Mouse (Mus musculus) erythroblast, embryonic 14.5 days (primary cell): ENCODE measurements around the gene Mrgprg.

ENCODE experiments used
- GATA1 ChIP-seq: IDR thresholded peaks from 2 replicates; pipeline ENCODE4 v1.6.1; 2012; ENCODE audit warnings: low read length, inconsistent platforms, mixed read lengths
- TAL1 ChIP-seq: IDR thresholded peaks from 3 replicates; pipeline ENCODE4 v1.6.1; 2012; ENCODE audit warnings: low read length, inconsistent platforms, mixed read lengths

DNA sequence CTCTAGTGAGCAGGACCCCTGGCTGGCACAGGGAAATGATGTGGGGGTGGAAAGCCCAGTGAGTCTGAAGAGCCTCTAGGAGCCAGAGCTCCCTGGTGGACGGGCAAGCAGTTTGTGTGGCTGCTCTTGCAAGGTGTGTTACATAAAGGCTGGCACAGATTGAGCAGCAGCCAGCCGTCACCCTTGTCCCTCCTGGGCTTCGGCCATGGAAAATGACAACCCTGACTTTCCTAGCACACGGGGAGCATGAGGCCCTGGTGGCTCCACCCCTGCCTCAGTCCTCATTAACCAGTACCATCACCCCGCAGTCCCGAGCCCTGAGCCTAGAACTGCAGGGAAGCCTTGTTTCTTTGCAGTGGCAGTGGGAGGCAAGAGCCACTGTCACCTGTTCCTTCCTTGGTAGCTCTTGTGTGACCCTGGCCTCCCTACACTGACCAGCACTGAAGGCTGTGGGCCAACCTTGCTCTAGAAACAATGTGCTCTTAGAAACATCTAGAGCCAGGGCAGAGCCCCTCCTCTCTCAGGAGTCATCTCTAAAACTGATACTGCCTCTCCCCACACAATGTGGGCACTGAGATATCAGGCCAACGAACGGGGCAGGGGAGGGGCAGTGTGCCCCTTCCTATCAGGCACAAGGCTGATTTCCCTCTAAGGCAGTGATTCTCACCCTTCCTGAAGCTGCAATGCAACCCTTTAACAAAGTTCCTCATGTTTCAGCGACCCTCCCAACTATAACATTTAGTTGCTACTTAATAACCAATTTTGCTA, 11.3 kb downstream of the Mrgprg start:
- TF ChIP-seq GATA1 (no peak), TAL1 (no peak)
